Mouse (Mus musculus) testis, adult 2 months (tissue): Measurements from ENCODE around the gene Slco2b1. TPM values are rescaled to one million over a fixed set of nuclear protein-coding genes. Genes with fewer than 3 reads are reported as not detected.

Experiments
- H3K27ac ChIP-seq: fragments of 200-500 bp; 2 replicates; pipeline ENCODE4 v1.5.1; 2012; ENCODE audit warnings: low read depth, low read length; ENCODE audit not compliant: control insufficient read depth, insufficient read depth
- H3K27me3 ChIP-seq: fragments of 200-500 bp; 2 replicates; pipeline ENCODE4 v1.6.1; 2012; ENCODE audit warnings: mild to moderate bottlenecking, low read length, moderate library complexity; ENCODE audit not compliant: control insufficient read depth, insufficient read depth
- H3K36me3 ChIP-seq: fragments of 200-500 bp; 2 replicates; pipeline ENCODE4 v1.6.1; 2012; ENCODE audit warnings: mild to moderate bottlenecking, low read length; ENCODE audit not compliant: control insufficient read depth, insufficient read depth
- H3K4me1 ChIP-seq: fragments of 200-500 bp; 2 replicates; pipeline ENCODE4 v1.6.1; 2012; ENCODE audit warnings: low read length; ENCODE audit not compliant: control insufficient read depth, insufficient read depth
- H3K4me3 ChIP-seq: fragments of 200-500 bp; 2 replicates; pipeline ENCODE4 v1.5.1; 2012; ENCODE audit warnings: low read depth, mild to moderate bottlenecking, low read length, moderate library complexity, mixed read lengths; ENCODE audit not compliant: control insufficient read depth
- CTCF ChIP-seq: fragments of 200-500 bp; IDR thresholded peaks from 2 replicates; pipeline ENCODE4 v1.5.1; 2012; ENCODE audit warnings: low read depth, mild to moderate bottlenecking, inconsistent platforms, low read length, moderate library complexity; ENCODE audit not compliant: control insufficient read depth, insufficient read depth, insufficient replicate concordance
- POLR2A ChIP-seq: fragments of 200-500 bp; IDR thresholded peaks from 2 replicates; pipeline ENCODE4 v1.6.1; 2012; ENCODE audit warnings: low read depth, mild to moderate bottlenecking, inconsistent platforms, low read length, moderate library complexity; ENCODE audit not compliant: control insufficient read depth
- polyA plus RNA-seq: library from polyadenylated mRNA; depleted of rRNA; stranded (reverse); fragments of >200 nt; gene quantifications from 2 replicates; pipeline ENCODE4 v1.2.3, GENCODE M21; 2012

Gene Slco2b1
- polyA plus RNA-seq, 1 experiment: 2.0 TPM

DNA sequence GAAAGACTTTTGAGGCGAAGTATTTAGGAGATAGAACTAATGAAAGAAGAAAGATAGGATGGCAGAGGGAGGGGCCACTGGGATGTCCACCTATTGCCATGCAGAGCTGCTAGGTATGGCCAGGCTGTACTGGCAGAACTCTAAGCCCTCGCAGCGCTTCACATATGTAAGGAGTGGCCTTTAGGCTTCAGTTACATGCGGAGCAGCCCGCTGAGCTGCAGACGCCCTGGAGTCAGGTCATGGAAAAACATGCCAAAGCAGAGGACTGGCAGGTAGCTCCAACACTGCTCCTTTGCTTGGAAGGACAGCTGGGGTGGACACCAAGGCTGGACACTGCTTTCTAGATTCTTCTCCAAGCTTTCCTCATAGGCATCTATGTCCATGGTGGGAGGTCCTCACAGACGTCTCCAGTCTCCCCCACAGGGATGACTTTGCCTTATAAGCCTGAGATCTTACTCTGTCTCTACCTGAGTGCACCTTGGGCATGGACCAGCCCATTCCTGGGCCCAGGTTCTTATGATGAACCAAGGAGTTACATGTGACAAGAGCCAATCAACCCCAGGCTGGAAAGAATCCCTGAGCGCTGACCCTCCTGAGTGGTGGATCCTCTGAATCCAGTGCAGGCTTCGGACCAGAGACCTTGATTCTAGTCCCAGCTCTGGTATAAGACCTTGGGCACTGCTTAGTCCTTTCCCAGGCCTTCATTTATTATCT is 47.5 kb downstream of the Slco2b1 start:
- H3K27ac ChIP-seq: no peak overlapping the region
- TF ChIP-seq CTCF: no peak
- no peak for TF ChIP-seq POLR2A
- no peaks in the 10 kb centered on the region for H3K27me3 ChIP-seq

DNA sequence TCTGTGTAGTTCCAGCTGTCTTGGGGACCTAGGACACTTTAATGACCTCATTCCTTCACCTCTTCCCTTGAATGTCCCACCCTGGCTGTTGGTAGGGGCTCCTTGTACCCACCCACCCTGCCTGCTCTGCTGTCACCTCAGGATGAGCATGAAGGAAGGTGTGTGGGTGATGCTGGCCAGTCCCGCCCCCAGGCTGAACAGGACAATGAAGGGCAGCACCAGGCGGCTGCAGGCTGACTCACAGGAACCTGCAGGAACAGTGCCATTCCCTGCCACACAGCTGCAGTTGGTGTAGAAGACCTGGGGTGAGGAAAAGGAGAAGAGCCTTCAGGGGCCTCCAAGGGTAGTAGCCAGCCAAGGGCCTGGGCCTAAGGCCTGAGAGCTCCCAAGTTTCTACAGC is 48.8 kb downstream of the Slco2b1 start:
- H3K27me3 ChIP-seq: no peaks in the 10 kb centered on the region
- no peak overlapping the region for H3K27ac ChIP-seq
- peaks cover 10% of the 10 kb centered on the region for H3K4me1 ChIP-seq
- no peak for TF ChIP-seq POLR2A
- TF ChIP-seq CTCF: no peak
- H3K4me3 ChIP-seq: no peak overlapping the region
- no peaks in the 10 kb centered on the region for H3K36me3 ChIP-seq

More for the DNA sequence above, 47.5 kb downstream of the Slco2b1 start:
- Histone ChIP-seq H3K4me3 (no peak overlapping the region), H3K4me1 (peaks cover 10% of the 10 kb centered on the region), H3K36me3 (no peaks in the 10 kb centered on the region)

DNA sequence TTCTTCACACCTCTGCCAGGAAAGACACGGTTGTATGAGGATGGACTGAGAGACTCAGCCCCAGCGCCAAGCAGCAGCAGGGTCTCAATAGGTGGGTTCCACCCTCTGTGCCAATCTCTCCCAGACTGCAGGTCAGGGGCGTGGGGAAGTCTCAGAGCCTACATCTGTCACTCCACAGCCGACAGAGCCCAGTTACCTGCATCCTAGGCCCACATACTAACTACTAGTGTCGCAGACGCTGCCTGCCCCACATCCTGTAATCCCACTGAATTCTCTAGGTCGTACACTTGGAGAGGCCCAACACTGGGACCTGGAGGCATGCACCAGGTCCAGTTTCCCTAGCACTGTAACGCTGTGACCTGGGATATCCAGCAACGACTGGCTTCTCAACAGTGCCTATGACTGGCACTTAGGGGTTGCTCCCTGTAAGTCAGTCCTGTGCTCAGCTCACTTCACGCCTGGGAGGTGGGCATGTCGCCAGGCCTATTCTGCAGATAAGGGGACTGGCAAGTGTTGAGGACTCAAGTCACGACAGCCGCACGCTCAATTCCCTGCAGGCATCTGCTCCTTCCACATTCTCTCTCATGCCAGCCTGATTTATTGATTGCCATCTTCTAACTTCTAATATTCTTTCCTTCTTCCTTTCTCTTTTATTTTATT is 49.4 kb downstream of the Slco2b1 start:
- Histone ChIP-seq H3K27ac (no peak overlapping the region), H3K4me1 (peaks cover 10% of the 10 kb centered on the region), H3K36me3 (no peaks in the 10 kb centered on the region), H3K27me3 (no peaks in the 10 kb centered on the region), H3K4me3 (no peak overlapping the region)
- no peak for TF ChIP-seq POLR2A
- no peak for TF ChIP-seq CTCF

DNA sequence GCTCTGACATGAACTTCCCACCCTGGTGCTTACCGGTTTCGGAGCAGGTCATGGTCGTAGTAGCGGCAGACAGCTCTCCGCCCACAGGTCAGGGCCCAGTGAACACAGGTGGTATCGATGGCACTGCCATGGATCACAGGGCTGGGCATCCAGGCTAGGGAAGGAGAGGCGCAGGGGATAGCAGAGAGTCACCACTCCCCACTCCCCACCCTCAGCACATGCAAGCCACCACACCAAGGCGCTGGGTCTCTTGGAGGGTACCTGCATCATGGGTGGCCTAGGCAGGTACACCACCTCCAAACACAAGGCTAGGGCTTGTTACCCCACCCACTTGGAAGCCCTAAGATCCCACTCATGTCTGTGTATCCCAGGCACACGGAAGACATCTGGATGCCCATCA is 50.1 kb downstream of the Slco2b1 start:
- no peak overlapping the region for H3K27ac ChIP-seq
- no peak for TF ChIP-seq POLR2A
- no peak for TF ChIP-seq CTCF
- H3K27me3 ChIP-seq: no peaks in the 10 kb centered on the region
- no peak overlapping the region for H3K4me3 ChIP-seq
- peaks cover 10% of the 10 kb centered on the region for H3K4me1 ChIP-seq
- no peaks in the 10 kb centered on the region for H3K36me3 ChIP-seq

DNA sequence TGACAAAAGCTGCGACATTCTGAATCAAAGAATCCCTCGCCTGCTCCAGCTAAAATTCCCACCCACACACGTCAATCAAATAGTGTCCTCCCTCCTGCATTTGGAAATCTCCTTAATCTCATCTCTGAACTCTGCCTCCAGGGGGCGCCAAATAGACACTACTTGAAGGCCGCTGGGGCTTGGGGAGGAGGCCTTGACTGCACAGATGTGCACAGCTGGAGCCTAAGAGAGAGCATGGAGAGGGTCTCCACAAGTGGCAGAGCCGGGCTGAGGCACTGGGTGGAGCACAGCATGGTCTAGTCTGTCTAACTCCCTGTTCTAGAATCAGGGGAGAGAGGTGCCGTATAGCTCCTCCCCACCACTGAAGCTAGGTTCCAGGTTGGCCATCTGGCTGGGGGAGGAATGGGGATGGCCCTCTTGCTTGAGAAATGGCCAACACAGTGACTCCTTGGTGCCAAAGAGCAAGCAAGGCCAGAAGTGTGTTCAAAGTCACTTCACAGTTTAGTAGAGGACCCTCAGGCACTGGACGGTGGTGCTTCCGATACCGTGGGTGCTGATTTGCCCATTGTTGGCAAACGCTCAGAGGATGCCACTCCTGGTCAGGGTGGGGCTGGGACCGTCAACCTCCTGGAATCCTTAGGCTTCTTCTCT is 51.6 kb downstream of the Slco2b1 start:
- H3K4me1 ChIP-seq: peaks cover 3% of the 10 kb centered on the region
- TF ChIP-seq CTCF (peak; percentile 63), POLR2A (no peak)
- no peaks in the 10 kb centered on the region for H3K36me3 ChIP-seq
- H3K4me3 ChIP-seq: no peak overlapping the region
- no peak overlapping the region for H3K27ac ChIP-seq
- no peaks in the 10 kb centered on the region for H3K27me3 ChIP-seq

DNA sequence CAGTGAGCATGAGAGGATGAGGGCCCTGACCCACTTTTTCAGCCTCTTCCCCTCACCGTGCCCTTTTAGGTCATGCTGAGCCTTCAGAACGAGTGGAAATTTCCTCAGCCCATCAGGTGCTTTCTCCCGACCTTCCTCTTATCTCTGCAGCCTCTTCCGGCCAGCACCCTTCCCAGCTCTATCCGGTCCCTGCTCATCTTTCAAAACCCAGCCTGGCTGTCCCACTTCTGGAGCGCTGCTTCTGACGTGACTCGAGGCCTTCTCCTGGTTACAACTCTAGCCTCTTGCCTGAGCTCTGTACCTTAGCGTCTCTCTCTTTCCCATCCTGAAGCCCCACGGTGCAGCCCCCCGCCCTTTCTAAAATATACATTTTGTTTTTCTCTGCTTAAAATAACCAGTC is 56.9 kb downstream of the Slco2b1 start:
- TF ChIP-seq CTCF: no peak
- TF ChIP-seq POLR2A: no peak
- H3K36me3 ChIP-seq: no peaks in the 10 kb centered on the region

DNA sequence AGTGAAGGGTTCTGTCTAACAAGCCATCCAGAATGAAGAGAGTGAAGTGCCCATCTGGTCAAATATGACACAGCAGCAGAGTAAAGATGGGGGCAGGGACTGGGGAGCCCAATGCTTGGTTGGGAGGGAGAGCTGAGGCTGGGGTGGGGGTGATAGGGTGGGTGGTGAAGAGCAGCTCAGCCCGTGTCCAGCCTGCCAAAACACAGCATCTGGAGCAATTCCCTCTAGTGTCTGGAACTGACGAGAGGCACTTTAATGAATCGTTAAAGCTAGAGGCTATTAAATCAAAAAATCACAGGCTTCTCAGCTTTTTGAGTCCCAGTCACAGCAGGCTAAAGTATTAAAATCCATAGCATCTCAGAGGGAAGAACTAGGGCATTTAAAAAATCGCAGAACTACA is 61.6 kb downstream of the Slco2b1 start:
- TF ChIP-seq CTCF (no peak), POLR2A (no peak)
- H3K4me1 ChIP-seq: no peaks in the 10 kb centered on the region
- H3K27me3 ChIP-seq: no peaks in the 10 kb centered on the region
- no peak overlapping the region for H3K4me3 ChIP-seq
- no peaks in the 10 kb centered on the region for H3K36me3 ChIP-seq
- no peak overlapping the region for H3K27ac ChIP-seq

More for the DNA sequence above, 56.9 kb downstream of the Slco2b1 start:
- Histone ChIP-seq H3K27me3 (no peaks in the 10 kb centered on the region), H3K4me3 (no peak overlapping the region), H3K27ac (no peak overlapping the region), H3K4me1 (no peaks in the 10 kb centered on the region)
